Mouse (Mus musculus) bone marrow, adult 2 months (tissue): ENCODE results near the gene Miga2.

Experiments
- CTCF ChIP-seq: fragments of 200-500 bp; IDR thresholded peaks from 2 replicates; pipeline ENCODE4 v1.5.1; 2011; ENCODE audit warnings: low read length, control low read depth; ENCODE audit not compliant: control insufficient read depth, insufficient read depth
- POLR2A ChIP-seq: fragments of 200-500 bp; IDR thresholded peaks from 2 replicates; pipeline ENCODE4 v1.6.1; 2011; ENCODE audit warnings: low read depth, mild to moderate bottlenecking, control low read depth, low read length, borderline replicate concordance; ENCODE audit not compliant: control insufficient read depth

GRCm38 (mm10) chr2:30356266-30356665 lies 7.8 kb upstream of the Miga2 start:
- no peak for TF ChIP-seq CTCF
- no peak for TF ChIP-seq POLR2A
